Mouse (Mus musculus) lung, adult 2 months (tissue): Measurements from ENCODE around the gene Rbp2.

Source experiments
- CTCF ChIP-seq: fragments of 200-500 bp; IDR thresholded peaks from 2 replicates; pipeline ENCODE4 v1.5.1; 2011; ENCODE audit warnings: mild to moderate bottlenecking, low read length, control low read depth; ENCODE audit not compliant: insufficient read depth
- POLR2A ChIP-seq: fragments of 200-500 bp; IDR thresholded peaks from 2 replicates; pipeline ENCODE4 v1.6.1; 2011; ENCODE audit warnings: low read depth, mild to moderate bottlenecking, control low read depth, low read length, borderline replicate concordance; ENCODE audit errors: extremely low read depth

DNA sequence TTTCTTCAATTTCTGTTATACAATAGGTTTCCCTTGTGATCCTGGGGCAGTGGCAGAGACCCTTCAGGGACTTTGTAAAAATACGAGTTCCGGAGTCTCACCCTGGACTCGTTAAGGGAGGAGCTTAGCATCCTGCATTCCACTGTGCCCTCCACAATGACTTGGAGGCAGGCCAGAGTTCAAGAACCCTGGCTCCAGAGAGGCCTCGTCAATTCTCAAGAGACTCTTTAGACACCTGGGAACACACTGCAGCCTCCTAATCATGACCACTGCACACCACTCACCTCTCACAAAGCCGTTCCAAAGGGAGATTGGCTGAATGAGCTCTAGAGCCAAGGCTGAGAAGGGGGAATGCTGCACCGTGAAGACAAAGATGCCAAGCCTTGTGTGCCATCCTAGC, 1.4 kb downstream of the Rbp2 start:
- TF ChIP-seq POLR2A (no peak), CTCF (no peak)
